15 mouse cellular contexts compared by ENCODE assay signal in genomic region chr6:72521607-72522006, GRCm38 (mm10). TPM values are rescaled to one million over a fixed set of nuclear protein-coding genes. Genes with fewer than 3 reads are reported as not detected.
DNase-seq lines count a peak whose midpoint lies in the region; ATAC-seq and TF ChIP-seq lines count a peak whose summit lies in the region.
"Had no signal": no experiment of that assay in that cellular context is flagged by ENCODE, and none has a peak within 500 bp of the region (broad histone marks: within the 10 kb centered on the region; RNA-seq: fewer than 3 reads in every experiment).

Gene Sh2d6 (minus strand): TSS chr6:72521707.

- ATAC-seq in kidney, embryonic 15.5 days (replicated peaks; ENCODE audit: low FRiP score) = no peak
- no peak for ATAC-seq in forebrain, embryonic 15.5 days (replicated peaks)
- no peak for ATAC-seq in activated CD4-positive, CD25-positive, alpha-beta regulatory T cell, adult 4 months
- ATAC-seq: CD4-positive, CD25-positive, alpha-beta regulatory T cell, adult 4 months had no signal

- no peaks in the 10 kb centered on the region for H3K36me3 ChIP-seq in kidney, embryonic 15.5 days
- no peaks in the 10 kb centered on the region for H3K36me3 ChIP-seq in forebrain, embryonic 15.5 days
- H3K36me3 ChIP-seq in macrophage (ENCODE audit: inconsistent target) = no peaks in the 10 kb centered on the region
- H3K36me3 ChIP-seq: liver, embryonic 13.5 days had no signal

- peaks cover 17% of the 10 kb centered on the region for H3K4me1 ChIP-seq in kidney, embryonic 15.5 days
- H3K4me1 ChIP-seq in forebrain, embryonic 15.5 days = peaks cover 27% of the 10 kb centered on the region
- H3K4me1 ChIP-seq in olfactory bulb, adult 2 months (ENCODE audit: control insufficient read depth, insufficient read depth, low read length) = peaks cover 23% of the 10 kb centered on the region
- H3K4me1 ChIP-seq: liver, embryonic 13.5 days had no signal

- H3K4me3 ChIP-seq in kidney, embryonic 15.5 days (replicated peaks) = no peak within 1 kb of the TSS
- H3K4me3 ChIP-seq in forebrain, embryonic 15.5 days = no peak within 1 kb of the TSS
- H3K4me3 ChIP-seq in macrophage (ENCODE audit: inconsistent target) = no peak within 1 kb of the TSS
- H3K4me3 ChIP-seq in olfactory bulb, adult 2 months (ENCODE audit: insufficient read depth, low read depth, low read length) = no peak within 1 kb of the TSS
- H3K4me3 ChIP-seq: liver, embryonic 13.5 days; megakaryocyte, embryonic 14.5 days had no signal

- 88% methylated on average over 5 of the region's 5 CpGs for WGBS in kidney, embryonic 15.5 days
- 93% methylated on average over 5 of the region's 5 CpGs for WGBS in forebrain, embryonic 15.5 days
- WGBS in macrophage (ENCODE audit: missing documents) = 96% methylated on average over 5 of the region's 5 CpGs
- WGBS in olfactory bulb, adult 2 months = 92% methylated on average over 5 of the region's 5 CpGs

- H3K79me2 ChIP-seq in macrophage (ENCODE audit: inconsistent target) = no peaks in the 10 kb centered on the region

- H3K9me3 ChIP-seq in kidney, embryonic 15.5 days (replicated peaks) = no peaks in the 10 kb centered on the region
- H3K9me3 ChIP-seq in forebrain, embryonic 15.5 days = no peaks in the 10 kb centered on the region
- H3K9me3 ChIP-seq: liver, embryonic 13.5 days; megakaryocyte, embryonic 14.5 days had no signal

- no peak for DNase-seq in kidney, adult 9 months
- DNase-seq in urinary bladder, postnatal 14 days (ENCODE audit: low spot score) = no peak
- no peak for DNase-seq in left cerebral cortex, adult 8-10 months (ENCODE audit: low spot score in 2 of 2)
- DNase-seq: cerebellum, postnatal 10 days; heart, adult 18-20 months; kidney, adult 2 months; layer of hippocampus, postnatal 36 days; liver, embryonic 13.5 days had no signal

- TF ChIP-seq CTCF in olfactory bulb, adult 2 months (IDR thresholded peaks at IDR 0.05; ENCODE audit: insufficient read depth, low read depth, low read length) = no peak

- no peak within 1 kb of the TSS for H3K9ac ChIP-seq in kidney, embryonic 15.5 days
- no peak within 1 kb of the TSS for H3K9ac ChIP-seq in forebrain, embryonic 15.5 days (replicated peaks)
- H3K9ac ChIP-seq: liver, embryonic 13.5 days had no signal

- H3K27ac ChIP-seq in kidney, embryonic 15.5 days = peak within 1 kb of the TSS; percentile 54; the same call in 1 of the 2 replicates
- H3K27ac ChIP-seq in forebrain, embryonic 15.5 days (replicated peaks) = peak within 1 kb of the TSS; percentile 94
- H3K27ac ChIP-seq in macrophage = peak within 1 kb of the TSS; percentile 59
- H3K27ac ChIP-seq in olfactory bulb, adult 2 months (ENCODE audit: insufficient read depth, low read depth, low read length) = peak within 1 kb of the TSS; percentile 55
- H3K27ac ChIP-seq: liver, embryonic 13.5 days had no signal

- H3K4me2 ChIP-seq in kidney, embryonic 15.5 days = no peak within 1 kb of the TSS
- H3K4me2 ChIP-seq in forebrain, embryonic 15.5 days (replicated peaks) = no peak within 1 kb of the TSS
- H3K4me2 ChIP-seq: liver, embryonic 13.5 days had no signal

- TF ChIP-seq POLR2A in olfactory bulb, adult 2 months (IDR thresholded peaks at IDR 0.05; ENCODE audit: insufficient read depth, low read depth, low read length) = no peak

- H3K27me3 ChIP-seq in kidney, embryonic 15.5 days = no peaks in the 10 kb centered on the region
- H3K27me3 ChIP-seq in forebrain, embryonic 15.5 days = no peaks in the 10 kb centered on the region
- H3K27me3 ChIP-seq: liver, embryonic 13.5 days had no signal

RNA-seq across cellular contexts. Expression of gene Sh2d6, which starts in this region (rescaled TPM):
- polyA plus RNA-seq in kidney, embryonic 15.5 days (2015; fragmentation: Nextera tagmentation; extraction: Ambion mirVana) = 0.13 and 0.14 TPM in 2 replicates
- polyA plus RNA-seq in forebrain, embryonic 15.5 days (2015; fragmentation: Nextera tagmentation; extraction: Ambion mirVana) = 0.37 and 0.55 TPM in 2 replicates
- total RNA-seq in macrophage (2018; cell fraction: chromatin; rRNA removed) = 1 to 10 TPM in 21 of 26 experiments, under 1 TPM in 3, not detected in 2; 0.78 to 6.6 (median 1.7) TPM
- total RNA-seq in macrophage (2018; cell fraction: cytosol; rRNA removed) = under 1 TPM in 21 of 26 experiments, not detected in 5; 0.14 to 0.74 (median 0.26) TPM
- total RNA-seq in macrophage (2018; cell fraction: nucleus; rRNA removed) = 1 to 10 TPM in 18 of 26 experiments, under 1 TPM in 6, not detected in 2; 0.64 to 7.8 (median 1.4) TPM
- polyA plus RNA-seq in macrophage (2018) = 0.20 to 0.46 TPM (median 0.26 TPM) in 3 replicates
- not detected in 2 replicates for polyA plus RNA-seq in olfactory bulb, adult 2 months (2012; ENCODE audit: insufficient read depth, insufficient read length, low replicate concordance, missing spikeins)
- not detected for polyA plus RNA-seq in activated CD4-positive, CD25-positive, alpha-beta regulatory T cell, adult 4 months (2017; shearing (Covaris generic))
- total RNA-seq in left cerebral cortex, adult 8-10 months (2022) = 1 to 10 TPM in 2 of 4 experiments, under 1 TPM in 2; 0.59 to 1.7 (median 1.2) TPM
- polyA plus RNA-seq: CD4-positive, CD25-positive, alpha-beta regulatory T cell, adult 4 months; liver, embryonic 13.5 days had no signal
